Mouse (Mus musculus) left cerebral cortex, postnatal 14 days (tissue): ENCODE results near the gene Prokr2. TPM values are rescaled to one million over a fixed set of nuclear protein-coding genes. Genes with fewer than 3 reads are reported as not detected.
A peak's percentile ranks its signal among the peaks of the same experiment; 100 is the strongest.
"Not testable (repeated sequence)": the region's sequence is repeated elsewhere in the genome, so short reads cannot be mapped to it uniquely, and the experiment has no call there.

Source experiments
- DNase-seq, 2 experiments: peaks; one replicate each; pipeline ENCODE4 v3.0.0; 2021 to 2022; ENCODE audit warnings: low spot score in 2 of 2, mixed read lengths in 1 of 2
- intact Hi-C: fragments of 180-260 bp; cut with DNase I; formaldehyde crosslinking; loops from one replicate; pipeline ENCODE4 v1.15.1; 2025
- total RNA-seq, 2 experiments: library from RNA; stranded (reverse); gene quantifications; 2 replicates each; pipeline ENCODE4 v1.2.3; 2021

Gene Prokr2
- total RNA-seq, 2 experiments from 2014 or later = 3.4 to 4.2 TPM

GRCm38 (mm10) chr2:132292083-132292482, 93.2 kb downstream of the Prokr2 start:
- DNase-seq = peak; percentile 30 to 84
- intact Hi-C loops = no loop called here

GRCm38 (mm10) chr2:132291265-132291664, 94.0 kb downstream of the Prokr2 start:
- intact Hi-C loops = no loop called here
- DNase-seq = no peak

- intact Hi-C loops = no loop called here
- no peak for DNase-seq
These were observed 94.4 kb downstream of the Prokr2 start for GRCm38 (mm10) chr2:132290808-132291207.

- intact Hi-C loops, DNase-seq: not testable (repeated sequence)
These were observed 96.0 kb downstream of the Prokr2 start for GRCm38 (mm10) chr2:132289213-132289612.

Other genes starting within 250 kb of the Prokr2 start
- 100 to 1,000 TPM; 125 to 132 TPM for gene Slc23a2, start 240.3 kb downstream of the Prokr2 start, total RNA-seq
- 10 to 100 TPM; 28.0 to 30.2 TPM for gene Tmem230, start 137.6 kb downstream of the Prokr2 start, total RNA-seq
- gene Pcna, start 132.1 kb downstream of the Prokr2 start, total RNA-seq = 10 to 100 TPM; 52.1 to 54.7 TPM
- gene Cds2, start 122.3 kb downstream of the Prokr2 start, total RNA-seq = 100 to 1,000 TPM; 192 to 212 TPM
- gene Gpcpd1, start 202.3 kb upstream of the Prokr2 start, total RNA-seq = 100 to 1,000 TPM; 120 to 135 TPM